ENCODE assay signal across 28 mouse cellular contexts in the genomic region with DNA sequence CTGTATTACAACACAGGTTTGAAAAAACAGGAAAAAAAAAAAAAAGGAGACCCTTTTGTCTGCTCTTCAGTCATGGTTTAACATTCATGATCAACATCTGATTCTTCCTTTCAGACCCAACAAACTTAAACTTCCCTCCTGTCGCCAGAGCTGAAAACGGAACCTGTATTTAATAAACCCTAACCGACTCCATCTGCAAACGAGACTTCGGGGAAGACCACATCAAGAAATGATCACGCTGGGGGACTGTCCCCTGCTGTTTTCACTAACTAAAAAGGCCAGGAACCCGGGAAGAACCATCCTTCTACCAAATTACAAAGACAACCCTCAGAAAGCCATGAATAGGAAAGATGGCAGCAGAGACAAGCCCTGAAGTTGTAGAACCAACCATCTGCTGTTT.
"Had no signal": no experiment of that assay in that cellular context is flagged by ENCODE, and none has a peak within 500 bp of the region (broad histone marks: within the 10 kb centered on the region; RNA-seq: fewer than 3 reads in every experiment).

No protein-coding gene starts in this region.

- H3K9ac ChIP-seq: heart, embryonic 13.5 days; heart, embryonic 15.5 days; hindbrain, embryonic 13.5 days; hindbrain, embryonic 15.5 days; kidney, embryonic 15.5 days; limb, embryonic 12.5 days; liver, embryonic 13.5 days; liver, embryonic 15.5 days had no signal

- H3K4me1 ChIP-seq: heart, embryonic 13.5 days; heart, embryonic 15.5 days; hindbrain, embryonic 13.5 days; hindbrain, embryonic 15.5 days; kidney, embryonic 15.5 days; limb, embryonic 10.5 days; limb, embryonic 12.5 days; liver, embryonic 13.5 days; liver, embryonic 15.5 days had no signal

- H3K4me2 ChIP-seq: heart, embryonic 11.5 days; heart, embryonic 13.5 days; heart, embryonic 15.5 days; hindbrain, embryonic 13.5 days; hindbrain, embryonic 15.5 days; kidney, embryonic 15.5 days; limb, embryonic 12.5 days; liver, embryonic 11.5 days; liver, embryonic 13.5 days; liver, embryonic 15.5 days had no signal

- DNase-seq: gastrocnemius, postnatal 14 days; gastrocnemius, postnatal 36 days; heart, adult 11 months; heart, adult 2 months; heart, postnatal 14 days; heart, postnatal 36 days; kidney, adult 11 months; kidney, adult 2 months; kidney, adult 9 months; kidney, postnatal 14 days; kidney, postnatal 36 days; liver; liver, embryonic 13.5 days had no signal

- H3K4me3 ChIP-seq: heart, adult 2 months; heart, embryonic 13.5 days; heart, embryonic 15.5 days; hindbrain, embryonic 13.5 days; hindbrain, embryonic 15.5 days; kidney, embryonic 15.5 days; layer of hippocampus, adult 2 months; left cerebral cortex, adult 2 months; limb, embryonic 10.5 days; limb, embryonic 12.5 days; liver, embryonic 13.5 days; liver, embryonic 15.5 days had no signal

- H3K27ac ChIP-seq: heart, adult 2 months; heart, embryonic 13.5 days; heart, embryonic 15.5 days; hindbrain, embryonic 13.5 days; hindbrain, embryonic 15.5 days; hindbrain, postnatal 0 days; kidney, embryonic 15.5 days; kidney, postnatal 0 days; layer of hippocampus, adult 2 months; left cerebral cortex, adult 2 months; limb, embryonic 10.5 days; limb, embryonic 12.5 days; liver, embryonic 13.5 days; liver, embryonic 15.5 days had no signal

- H3K36me3 ChIP-seq: hindbrain, embryonic 13.5 days; kidney, embryonic 15.5 days; limb, embryonic 10.5 days; limb, embryonic 12.5 days; liver, embryonic 13.5 days; liver, embryonic 15.5 days had no signal

- H3K9me3 ChIP-seq: heart, embryonic 13.5 days; heart, embryonic 15.5 days; hindbrain, embryonic 13.5 days; hindbrain, embryonic 15.5 days; kidney, embryonic 15.5 days; limb, embryonic 10.5 days; limb, embryonic 12.5 days; liver, embryonic 13.5 days; liver, embryonic 15.5 days had no signal

- H3K27me3 ChIP-seq: heart, embryonic 13.5 days; heart, embryonic 15.5 days; hindbrain, embryonic 13.5 days; hindbrain, embryonic 15.5 days; kidney, embryonic 15.5 days; limb, embryonic 12.5 days; liver, embryonic 13.5 days; liver, embryonic 15.5 days had no signal

- ATAC-seq: hindbrain, postnatal 0 days; intestine, embryonic 16.5 days had no signal
